Mouse (Mus musculus) stomach, postnatal 0 days (tissue): ENCODE results near the gene Spin1. TPM values are rescaled to one million over a fixed set of nuclear protein-coding genes. Genes with fewer than 3 reads are reported as not detected.

Experiments used
- ATAC-seq: fragments of 200-750 bp; cut with Nextera tagmentation; 2 replicates; pipeline ENCODE4 v1.8.0; 2017; ENCODE audit not compliant: low FRiP score, low TSS enrichment
- DNase-seq: peaks from one replicate; pipeline ENCODE4 v3.0.0-alpha.2; 2016; ENCODE audit warnings: low spot score
- H3K27ac ChIP-seq: fragments of 300-500 bp; sonication (generic); replicated peaks from 2 replicates; pipeline ENCODE4 v1.5.1; 2014; ENCODE audit warnings: mild to moderate bottlenecking, control low read depth
- H3K27me3 ChIP-seq: fragments of 300-500 bp; sonication (generic); 2 replicates; pipeline ENCODE4 v1.6.1; 2014; ENCODE audit warnings: low read length; ENCODE audit not compliant: control insufficient read depth, insufficient read depth
- H3K36me3 ChIP-seq: fragments of 300-500 bp; sonication (generic); 2 replicates; pipeline ENCODE4 v1.6.1; 2014; ENCODE audit warnings: low read length, mixed read lengths; ENCODE audit not compliant: control insufficient read depth, insufficient read depth
- H3K4me1 ChIP-seq: fragments of 300-500 bp; sonication (generic); replicated peaks from 2 replicates; pipeline ENCODE4 v1.6.1; 2014; ENCODE audit warnings: antibody characterized with exemption; ENCODE audit not compliant: control insufficient read depth, insufficient read depth
- H3K4me2 ChIP-seq: fragments of 300-500 bp; sonication (generic); replicated peaks from 2 replicates; pipeline ENCODE4 v1.6.1; 2014; ENCODE audit warnings: low read depth, mild to moderate bottlenecking, control low read depth, moderate library complexity
- H3K4me3 ChIP-seq: fragments of 300-500 bp; sonication (generic); 2 replicates; pipeline ENCODE4 v1.5.1; 2014; ENCODE audit warnings: low read depth, low read length, control low read depth
- H3K9ac ChIP-seq: fragments of 300-500 bp; sonication (generic); 2 replicates; pipeline ENCODE4 v1.6.1; 2014; ENCODE audit warnings: mild to moderate bottlenecking, low read length, control low read depth, mixed read lengths
- H3K9me3 ChIP-seq: fragments of 300-500 bp; sonication (generic); 2 replicates; pipeline ENCODE4 v1.6.1; 2016; ENCODE audit warnings: low read length; ENCODE audit not compliant: control insufficient read depth
- CTCF ChIP-seq: IDR thresholded peaks from 2 replicates; pipeline ENCODE4 v1.5.1; 2016; ENCODE audit warnings: antibody characterized with exemption, low read depth, mild to moderate bottlenecking, moderate library complexity
- EP300 ChIP-seq: optimal IDR thresholded peaks from 2 replicates; pipeline ENCODE3; 2016; ENCODE audit warnings: antibody characterized with exemption
- WGBS: fragments of 180-500 bp; shearing (Covaris S2); extraction: QIAGEN DNeasy Blood & Tissue Kit; methylation state at CpG from one replicate; pipeline ENCODE4 v1.1.7; 2014; 5-methylcytosine and 5-hydroxymethylcytosine counted together
- polyA plus RNA-seq: library from polyadenylated mRNA; unstranded; fragments of >200 nt; fragmentation: Nextera tagmentation; extraction: Ambion mirVana; gene quantifications from 2 replicates; pipeline ENCODE4 v1.2.1, GENCODE M21; 2015

The Spin1 gene
- polyA plus RNA-seq, 1 experiment from 2014 or later: 27.9 TPM

- ATAC-seq: peak; percentile 45
- H3K27ac ChIP-seq: no peak overlapping the region
- H3K27me3 ChIP-seq: no peaks in the 10 kb centered on the region; the same call in 1 of the 2 replicates
- no peak overlapping the region for H3K9ac ChIP-seq
- H3K4me2 ChIP-seq: peak overlapping the region; percentile 82
- peak; percentile 31 for DNase-seq
- H3K4me3 ChIP-seq: peak overlapping the region; percentile 51
- TF ChIP-seq EP300 (no peak), CTCF (no peak)
- WGBS: 34% methylated on average over 11 of the region's 11 CpGs
- no peaks in the 10 kb centered on the region for H3K4me1 ChIP-seq
- H3K9me3 ChIP-seq: no peaks in the 10 kb centered on the region
- no peaks in the 10 kb centered on the region for H3K36me3 ChIP-seq
Observed at GRCm38 (mm10) chr13:51170215-51170614, 69.5 kb downstream of the Spin1 start.

- H3K9ac ChIP-seq: peak within 1 kb of the TSS; percentile 51
- DNase-seq: peak; percentile 75
- WGBS: under 1% methylated on average over 59 of the region's 64 CpGs
Observed at GRCm38 (mm10) chr13:51170691-51171680, 70.3 kb downstream of the Spin1 start, which contains the start of gene Nxnl2. Gene Nxnl2 (plus strand): TSS chr13:51171022.

DNA sequence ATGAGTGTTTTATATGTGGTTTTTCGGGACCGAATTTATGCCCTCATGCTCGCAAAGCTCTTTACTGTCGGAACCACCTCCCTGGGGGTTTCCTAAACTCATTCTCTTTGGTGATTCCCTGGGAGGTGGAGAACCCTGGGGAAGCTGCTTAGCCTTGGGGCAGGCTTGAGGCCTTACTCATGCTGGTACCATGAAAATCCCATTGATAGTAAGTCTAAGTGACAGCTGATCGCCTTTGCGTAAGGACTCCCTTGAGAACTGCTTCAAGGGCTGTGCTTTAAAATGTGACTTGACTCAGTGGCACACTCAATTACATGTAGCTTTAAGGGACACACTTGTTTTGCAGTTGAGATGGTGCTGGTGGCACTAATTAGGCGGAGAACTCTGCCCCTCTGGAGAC, 71.9 kb downstream of the Spin1 start:
- Histone ChIP-seq H3K36me3 (no peaks in the 10 kb centered on the region), H3K27me3 (no peaks in the 10 kb centered on the region; the same call in 1 of the 2 replicates), H3K9me3 (no peaks in the 10 kb centered on the region), H3K4me3 (no peak overlapping the region), H3K4me2 (no peak overlapping the region), H3K4me1 (no peaks in the 10 kb centered on the region), H3K27ac (no peak overlapping the region), H3K9ac (no peak overlapping the region)
- DNase-seq: no peak
- no peak for ATAC-seq
- WGBS: 95% methylated on average over 7 of the region's 7 CpGs
- TF ChIP-seq CTCF (no peak), EP300 (no peak)

More at GRCm38 (mm10) chr13:51170691-51171680, 70.3 kb downstream of the Spin1 start, which contains the start of gene Nxnl2:
- H3K9me3 ChIP-seq: no peaks in the 10 kb centered on the region
- H3K4me1 ChIP-seq: no peaks in the 10 kb centered on the region
- H3K27me3 ChIP-seq: no peaks in the 10 kb centered on the region; the same call in 1 of the 2 replicates
- H3K4me3 ChIP-seq: peak within 1 kb of the TSS; percentile 51
- peak; percentile 81 for ATAC-seq
- peak within 1 kb of the TSS; percentile 82 for H3K4me2 ChIP-seq
- no peaks in the 10 kb centered on the region for H3K36me3 ChIP-seq
- no peak within 1 kb of the TSS for H3K27ac ChIP-seq
- no peak for TF ChIP-seq EP300
- peak; percentile 68 for TF ChIP-seq CTCF

GRCm38 (mm10) chr13:51178932-51179331, 78.3 kb downstream of the Spin1 start:
- ATAC-seq (no peak), DNase-seq (no peak)
- H3K9me3 ChIP-seq: no peaks in the 10 kb centered on the region
- H3K4me1 ChIP-seq: no peaks in the 10 kb centered on the region
- H3K27ac ChIP-seq: no peak overlapping the region
- H3K36me3 ChIP-seq: no peaks in the 10 kb centered on the region
- H3K4me2 ChIP-seq: no peak overlapping the region
- TF ChIP-seq EP300 (no peak), CTCF (no peak)
- no peak overlapping the region for H3K9ac ChIP-seq
- 69% methylated on average over 10 of the region's 10 CpGs for WGBS
- H3K27me3 ChIP-seq: no peaks in the 10 kb centered on the region
- no peak overlapping the region for H3K4me3 ChIP-seq

- no peak overlapping the region for H3K27ac ChIP-seq
- no peaks in the 10 kb centered on the region for H3K9me3 ChIP-seq
- no peak overlapping the region for H3K4me3 ChIP-seq
- no peak overlapping the region for H3K4me2 ChIP-seq
- H3K9ac ChIP-seq: no peak overlapping the region
- no peaks in the 10 kb centered on the region for H3K27me3 ChIP-seq
- TF ChIP-seq CTCF (no peak), EP300 (no peak)
- H3K4me1 ChIP-seq: no peaks in the 10 kb centered on the region
- ATAC-seq (no peak), DNase-seq (no peak)
- whole genome bisulfite sequencing: 23% methylated on average over 3 of the region's 3 CpGs
- no peaks in the 10 kb centered on the region for H3K36me3 ChIP-seq
Observed at GRCm38 (mm10) chr13:51179362-51179761, 78.7 kb downstream of the Spin1 start.

GRCm38 (mm10) chr13:51182236-51182635, 81.6 kb downstream of the Spin1 start:
- Histone ChIP-seq H3K27me3 (no peaks in the 10 kb centered on the region), H3K36me3 (no peaks in the 10 kb centered on the region), H3K9me3 (no peaks in the 10 kb centered on the region), H3K4me2 (no peak overlapping the region), H3K4me1 (no peaks in the 10 kb centered on the region), H3K4me3 (no peak overlapping the region), H3K9ac (no peak overlapping the region), H3K27ac (no peak overlapping the region)
- 59% methylated on average over 7 of the region's 7 CpGs for WGBS
- DNase-seq: no peak
- ATAC-seq: no peak
- no peak for TF ChIP-seq EP300
- no peak for TF ChIP-seq CTCF
